Mouse (Mus musculus) gonadal fat pad, adult 2 months (tissue): ENCODE measurements around the gene Sync. TPM values are rescaled to one million over a fixed set of nuclear protein-coding genes. Genes with fewer than 3 reads are reported as not detected.

Source experiments
- DNase-seq: peaks from one replicate; pipeline ENCODE4 v3.0.0-alpha.2; 2012; ENCODE audit warnings: low read depth
- polyA plus RNA-seq: library from polyadenylated mRNA; depleted of rRNA; stranded (reverse); fragments of >200 nt; gene quantifications from 2 replicates; pipeline ENCODE4 v1.2.3, GENCODE M21; 2012; rRNA removed

Gene Sync
- 1.4 and 2.0 TPM in 2 replicates for polyA plus RNA-seq

- DNase-seq = no peak
Observed at GRCm38 (mm10) chr4:129287472-129287981, at the start of gene Sync. Gene Sync (plus strand): TSS chr4:129287617.

DNA sequence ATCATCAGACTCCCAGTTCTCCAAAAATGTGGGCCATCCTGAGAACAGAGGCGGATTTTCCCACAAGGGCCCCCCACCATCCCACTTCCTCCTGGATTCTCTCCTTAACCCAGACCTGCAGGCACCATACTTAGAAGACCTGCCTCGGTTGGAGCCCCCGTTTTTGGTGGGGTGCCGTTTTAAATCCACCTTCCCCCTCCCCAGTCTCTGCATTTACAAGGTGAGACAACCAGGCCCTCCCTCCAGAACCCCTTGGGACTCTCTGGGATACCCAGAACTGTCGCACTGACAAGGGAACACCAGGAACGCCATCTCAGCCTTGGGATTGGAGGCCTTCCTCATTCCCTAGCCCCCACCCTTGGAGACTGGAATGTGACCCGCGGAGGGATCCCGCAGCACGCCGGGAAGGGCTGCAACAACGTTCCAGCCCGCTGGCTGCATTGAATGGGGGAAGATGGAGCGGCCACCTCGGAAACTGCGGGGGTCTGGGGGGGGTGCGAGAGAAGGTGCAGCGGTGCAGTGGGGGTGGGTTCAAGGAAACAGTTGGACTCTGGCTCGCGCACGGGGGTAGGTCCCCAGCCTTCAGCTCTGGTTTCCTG lies 49.5 kb upstream of the Sync start:
- no peak for DNase-seq

- DNase-seq = peak; percentile 70
Observed at GRCm38 (mm10) chr4:129238579-129239016, 48.8 kb upstream of the Sync start.

GRCm38 (mm10) chr4:129239075-129239474 lies 48.3 kb upstream of the Sync start:
- no peak for DNase-seq

DNA sequence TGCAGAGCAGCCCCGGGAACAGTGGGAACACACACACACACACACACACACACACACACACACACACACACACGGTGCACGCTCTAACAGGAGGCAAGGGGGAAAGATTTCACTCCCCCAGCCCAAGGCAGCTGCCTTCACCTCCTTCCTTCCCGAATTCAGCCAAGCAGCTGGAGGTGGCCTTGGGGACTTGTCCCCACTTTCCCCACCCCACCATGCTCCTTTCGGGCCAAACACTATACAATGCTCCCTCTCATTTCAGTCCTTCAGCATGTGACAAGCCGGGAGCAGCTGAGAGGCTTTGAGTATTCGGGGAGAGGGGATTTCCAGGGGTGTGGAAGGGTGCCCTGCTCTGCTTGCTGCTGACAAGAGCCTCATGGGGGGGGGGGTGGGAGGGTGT lies 45.5 kb upstream of the Sync start:
- DNase-seq = no peak

GRCm38 (mm10) chr4:129242327-129242726 lies 45.1 kb upstream of the Sync start:
- DNase-seq = no peak

- no peak for DNase-seq
Observed at GRCm38 (mm10) chr4:129242761-129243160, 44.7 kb upstream of the Sync start.

DNA sequence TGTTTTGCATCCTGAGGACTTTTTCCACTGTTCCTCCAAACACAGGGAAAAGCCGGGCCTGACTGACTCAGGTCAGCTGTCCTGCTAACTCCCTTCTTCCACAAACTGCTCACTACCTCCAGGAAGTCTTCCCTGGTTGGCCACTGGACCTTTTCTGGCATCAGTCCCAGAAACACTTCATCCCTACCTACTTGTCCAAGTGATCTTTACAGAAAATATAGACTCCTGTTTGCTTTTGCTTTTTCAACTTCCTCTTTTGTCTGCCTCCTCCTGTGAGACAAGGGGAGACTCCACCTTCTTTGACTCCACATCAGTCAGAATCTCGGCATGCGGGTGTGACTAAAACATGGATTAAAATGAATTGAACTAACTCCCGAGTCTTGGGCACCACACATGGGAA lies 42.6 kb upstream of the Sync start:
- DNase-seq = no peak

DNA sequence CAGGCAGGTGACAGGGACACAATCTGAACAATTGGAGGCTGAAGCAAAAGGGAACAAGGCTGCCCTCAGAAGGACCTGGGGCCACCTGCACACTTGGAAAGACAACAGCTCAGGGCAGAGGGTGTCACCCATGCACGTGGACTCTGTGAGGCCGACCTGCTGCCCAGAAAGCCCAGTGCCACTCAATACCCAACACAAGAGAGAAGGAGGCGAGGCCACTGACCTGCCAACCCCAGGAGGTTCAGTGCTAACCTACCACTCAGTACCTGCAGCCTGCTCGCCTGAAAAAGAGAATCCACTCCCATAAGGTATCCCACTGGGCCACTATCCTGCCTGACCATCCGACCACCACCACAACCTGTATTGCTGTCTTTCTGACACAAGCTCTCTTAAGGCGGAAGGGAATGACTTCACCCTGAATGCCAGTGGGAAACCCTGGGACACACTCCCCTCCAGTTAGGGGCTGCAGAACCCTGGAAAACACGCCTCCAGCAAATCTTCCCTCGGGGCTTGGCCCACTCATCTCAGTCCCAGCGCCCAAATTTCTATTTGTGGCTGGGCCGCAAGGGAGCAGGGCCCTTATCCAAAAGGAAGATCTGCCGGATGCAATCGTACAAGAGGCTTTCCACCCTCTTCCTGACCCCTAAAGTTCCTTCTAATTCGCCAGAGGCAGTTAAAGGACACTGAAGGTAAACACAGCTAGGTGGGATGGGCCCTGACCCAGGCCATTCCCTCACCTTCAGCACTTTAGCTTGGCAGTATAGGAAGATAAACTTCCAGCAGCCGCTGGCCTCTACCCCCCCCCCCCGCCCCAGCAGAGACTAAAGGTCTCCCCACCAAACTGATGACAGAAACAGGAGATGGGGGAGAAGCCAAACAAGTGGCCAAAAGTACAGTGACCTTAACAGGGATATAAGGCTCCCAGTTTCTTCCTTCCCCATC lies 40.8 kb upstream of the Sync start:
- DNase-seq = no peak

- DNase-seq = no peak
Observed at GRCm38 (mm10) chr4:129247381-129248242, 39.8 kb upstream of the Sync start.

GRCm38 (mm10) chr4:129248243-129248767 lies 39.1 kb upstream of the Sync start:
- no peak for DNase-seq

GRCm38 (mm10) chr4:129249288-129249687 lies 38.1 kb upstream of the Sync start:
- no peak for DNase-seq

DNA sequence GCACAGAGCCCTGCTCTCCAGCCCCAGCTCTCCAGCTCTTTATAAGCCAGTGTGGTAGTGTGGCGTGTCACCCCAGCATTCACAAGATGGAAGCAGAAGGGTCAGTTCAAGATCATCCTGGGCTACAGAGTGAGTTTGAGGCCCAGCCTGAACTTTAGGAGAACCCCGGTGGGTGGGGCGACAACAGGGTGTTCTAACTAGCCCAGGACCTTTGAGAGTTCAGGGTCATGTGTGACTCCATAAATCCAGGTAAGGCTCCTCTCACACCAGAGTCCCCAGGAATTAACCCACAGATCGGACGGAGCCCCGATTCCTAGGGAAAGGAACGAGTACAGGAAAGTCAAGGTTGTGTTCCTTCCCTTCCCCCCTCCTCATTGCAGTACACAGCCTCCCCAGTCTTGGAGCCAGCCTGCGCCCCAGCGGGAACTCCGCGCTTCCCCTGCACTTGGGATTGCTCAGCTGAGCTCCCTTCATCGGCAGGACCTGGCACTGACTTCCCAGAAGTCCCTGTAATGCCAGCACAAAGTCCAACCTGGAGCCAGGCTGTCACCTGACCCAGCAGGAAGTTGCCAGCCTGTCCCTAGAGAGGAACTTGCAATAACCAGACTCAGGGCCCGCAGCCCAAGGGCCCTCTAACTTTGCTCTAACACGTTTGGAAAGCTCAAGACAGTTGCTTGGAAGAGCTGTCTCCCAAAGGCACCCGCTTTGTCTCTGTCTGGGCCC lies 36.5 kb upstream of the Sync start:
- DNase-seq = peak; percentile 82

- no peak for DNase-seq
Observed at GRCm38 (mm10) chr4:129251482-129252125, 35.8 kb upstream of the Sync start.

GRCm38 (mm10) chr4:129252492-129252891 lies 34.9 kb upstream of the Sync start:
- no peak for DNase-seq

DNA sequence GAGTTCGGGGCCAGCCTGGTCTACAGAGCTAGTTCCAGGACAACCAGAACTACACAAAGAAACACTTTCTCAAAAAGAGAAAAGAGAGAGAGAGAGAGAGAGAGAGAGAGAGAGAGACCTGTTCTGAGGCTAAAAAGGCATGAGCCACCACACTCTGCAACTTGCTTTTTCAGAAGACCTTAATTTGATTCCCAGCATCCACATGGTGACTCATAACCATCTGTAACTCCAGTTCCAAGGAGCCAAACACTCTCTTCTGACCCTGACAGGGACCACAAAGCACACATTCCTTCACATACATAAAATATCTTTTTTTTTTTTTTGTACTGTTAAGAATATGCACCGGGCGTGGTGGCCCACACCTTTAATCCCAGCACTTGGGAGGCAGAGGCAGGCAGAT lies 32.8 kb upstream of the Sync start:
- DNase-seq = no peak

DNA sequence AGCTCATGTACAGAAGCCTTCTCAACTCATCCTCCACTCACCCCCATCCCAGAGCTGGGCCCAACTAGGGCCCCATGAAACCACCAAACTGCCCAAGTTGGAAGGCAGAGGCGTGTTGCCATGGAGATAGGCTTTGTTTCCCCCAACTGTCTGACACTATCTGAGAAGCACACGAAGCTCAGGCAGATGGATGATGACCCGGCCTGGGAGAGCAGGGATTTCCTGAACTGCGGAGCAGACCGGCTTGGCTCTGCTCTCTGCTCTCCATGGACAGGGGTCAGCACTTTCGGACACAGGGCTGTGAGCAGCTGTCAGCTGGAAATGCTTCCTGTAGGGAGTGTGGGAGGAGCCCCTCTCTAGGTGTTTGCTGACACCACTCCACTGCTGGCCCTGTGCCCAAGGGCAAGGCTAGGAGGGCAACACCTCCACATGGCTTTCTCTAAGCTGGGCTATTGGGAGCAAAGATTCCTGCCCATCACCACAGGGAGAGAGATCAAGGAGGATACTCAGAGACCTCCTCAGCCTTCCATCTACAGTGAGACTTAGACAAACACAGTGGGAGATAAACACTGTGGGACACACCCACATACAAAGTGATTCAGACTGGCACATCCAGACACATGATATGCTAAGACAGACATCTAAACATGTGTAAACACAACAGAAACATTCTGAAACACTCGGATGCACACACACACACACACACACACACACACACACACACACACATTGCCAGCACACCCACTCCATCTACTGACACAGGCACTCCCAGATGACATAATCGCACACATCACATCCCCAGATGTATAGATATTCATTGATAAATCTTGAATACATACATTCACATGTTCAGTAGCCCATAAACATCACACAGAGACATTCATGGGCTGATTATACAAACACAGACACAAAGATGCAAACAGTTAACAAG lies 30.7 kb upstream of the Sync start:
- DNase-seq = no peak

DNA sequence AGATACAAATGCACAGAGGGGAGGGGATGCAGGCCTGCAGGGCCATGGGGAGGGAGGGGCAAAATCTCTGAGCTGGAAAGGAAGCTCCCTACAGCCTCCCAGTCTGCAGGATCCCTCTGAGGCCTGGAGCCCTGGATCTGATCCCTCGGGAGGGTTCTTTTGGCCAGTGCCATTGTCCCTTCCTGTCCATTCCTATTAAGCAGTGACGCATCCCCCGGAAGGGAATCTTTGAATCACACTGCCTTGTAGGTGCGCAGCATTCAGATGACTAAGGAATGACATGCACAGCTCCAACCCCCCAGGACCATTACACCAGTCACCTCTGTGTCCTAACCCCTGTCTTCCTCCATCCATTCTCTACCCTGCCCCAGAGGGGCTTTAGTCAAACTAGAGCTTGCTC lies 28.3 kb upstream of the Sync start:
- DNase-seq = no peak

DNA sequence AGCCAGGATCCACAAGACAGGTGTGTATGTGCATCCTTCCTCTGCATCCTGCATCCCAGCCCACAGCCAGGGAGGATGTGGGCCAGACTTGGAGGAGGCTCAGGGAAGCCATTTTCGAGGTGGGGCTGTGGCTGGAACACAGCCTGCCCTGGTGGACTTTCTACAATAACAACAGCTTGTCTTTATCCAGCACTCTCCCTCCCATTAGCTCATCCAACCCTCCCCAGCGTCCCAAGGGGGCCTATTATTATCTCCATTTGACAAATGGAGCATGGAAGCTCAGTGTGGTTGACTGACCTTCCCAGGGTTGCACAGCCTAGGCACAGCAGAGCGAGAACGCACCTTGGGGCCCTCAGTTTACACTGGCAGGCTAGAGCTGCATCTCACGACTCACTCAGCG lies 26.7 kb upstream of the Sync start:
- no peak for DNase-seq
